Mouse (Mus musculus) kidney, embryonic 16.5 days (tissue): ENCODE data around the gene Irf9. TPM values are rescaled to one million over a fixed set of nuclear protein-coding genes. Genes with fewer than 3 reads are reported as not detected.

Source experiments
- ATAC-seq: fragments of 200-750 bp; cut with Nextera tagmentation; 2 replicates; pipeline ENCODE4 v1.8.0; 2017; ENCODE audit warnings: moderate TSS enrichment; ENCODE audit not compliant: low FRiP score, low TSS enrichment
- H3K27ac ChIP-seq: fragments of 300-500 bp; sonication (generic); 2 replicates; pipeline ENCODE4 v1.5.1; 2014; ENCODE audit warnings: low read length
- H3K27me3 ChIP-seq: fragments of 300-500 bp; sonication (generic); 2 replicates; pipeline ENCODE4 v1.6.1; 2014; ENCODE audit warnings: low read length, control low read depth, mixed read lengths; ENCODE audit not compliant: insufficient read depth
- H3K36me3 ChIP-seq: fragments of 300-500 bp; sonication (generic); 2 replicates; pipeline ENCODE4 v1.6.1; 2014; ENCODE audit warnings: low read length, control low read depth, mixed read lengths; ENCODE audit not compliant: insufficient read depth
- H3K4me1 ChIP-seq: fragments of 300-500 bp; sonication (generic); 2 replicates; pipeline ENCODE4 v1.6.1; 2014; ENCODE audit warnings: low read length, control low read depth, mixed read lengths; ENCODE audit not compliant: insufficient read depth
- H3K4me2 ChIP-seq: fragments of 300-500 bp; sonication (generic); replicated peaks from 2 replicates; pipeline ENCODE4 v1.6.1; 2014; ENCODE audit warnings: low read depth, low read length
- H3K4me3 ChIP-seq: fragments of 300-500 bp; sonication (generic); 2 replicates; pipeline ENCODE4 v1.5.1; 2014; ENCODE audit warnings: mild to moderate bottlenecking, low read length
- H3K9ac ChIP-seq: fragments of 300-500 bp; sonication (generic); replicated peaks from 2 replicates; pipeline ENCODE4 v1.6.1; 2014; ENCODE audit warnings: low read length
- H3K9me3 ChIP-seq: fragments of 300-500 bp; sonication (generic); 2 replicates; pipeline ENCODE4 v1.6.1; 2016; ENCODE audit warnings: low read length, control low read depth
- WGBS: fragments of 180-500 bp; shearing (Covaris S2); extraction: QIAGEN DNeasy Blood & Tissue Kit; methylation state at CpG from one replicate; pipeline ENCODE4 v1.1.7; 2014; 5-methylcytosine and 5-hydroxymethylcytosine counted together
- polyA plus RNA-seq: library from polyadenylated mRNA; unstranded; fragments of >200 nt; fragmentation: Nextera tagmentation; extraction: Ambion mirVana; gene quantifications from 2 replicates; pipeline ENCODE4 v1.2.1, GENCODE M21; 2015

Irf9 gene
- polyA plus RNA-seq, 1 experiment from 2014 or later, result 17.7 TPM

- 88% methylated on average over 11 of the region's 11 CpGs for WGBS
- H3K9ac ChIP-seq, result no peak overlapping the region
- H3K9me3 ChIP-seq, result no peaks in the 10 kb centered on the region
- H3K4me1 ChIP-seq, result peaks cover 12% of the 10 kb centered on the region
- no peak overlapping the region for H3K4me3 ChIP-seq
- peaks cover 42% of the 10 kb centered on the region for H3K36me3 ChIP-seq
- H3K27me3 ChIP-seq, result no peaks in the 10 kb centered on the region
- ATAC-seq, result no peak
- H3K4me2 ChIP-seq, result no peak overlapping the region
- H3K27ac ChIP-seq, result no peak overlapping the region
These were observed 40.1 kb upstream of the Irf9 start for GRCm38 (mm10) chr14:55563249-55563648.

GRCm38 (mm10) chr14:55565748-55566147 is 37.6 kb upstream of the Irf9 start:
- peaks cover 60% of the 10 kb centered on the region for H3K36me3 ChIP-seq
- H3K9ac ChIP-seq, result no peak overlapping the region
- no peak overlapping the region for H3K4me3 ChIP-seq
- H3K27ac ChIP-seq, result no peak overlapping the region
- 88% methylated on average over 3 of the region's 3 CpGs for WGBS
- peaks cover 11% of the 10 kb centered on the region for H3K4me1 ChIP-seq
- H3K9me3 ChIP-seq, result no peaks in the 10 kb centered on the region
- H3K27me3 ChIP-seq, result no peaks in the 10 kb centered on the region
- ATAC-seq, result no peak
- H3K4me2 ChIP-seq, result no peak overlapping the region

DNA sequence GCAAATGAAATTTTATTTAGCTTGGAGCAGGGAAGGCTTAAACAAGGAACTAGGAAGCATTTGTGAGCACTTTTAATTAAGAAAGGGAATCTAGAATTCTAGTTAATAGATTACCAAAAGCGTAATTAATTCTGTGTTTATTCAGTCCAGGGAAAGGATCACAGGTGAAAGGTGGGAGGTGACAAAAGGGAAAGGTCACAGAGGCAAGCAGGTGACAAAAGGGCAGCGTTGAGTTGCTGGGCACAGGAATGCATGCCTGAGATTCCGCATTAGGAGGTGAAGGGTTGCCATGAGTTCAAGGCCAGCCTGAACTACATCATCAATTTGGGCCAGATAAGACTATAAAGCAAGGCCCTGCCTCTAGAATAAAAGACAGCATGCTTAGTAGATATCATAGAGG is 35.9 kb upstream of the Irf9 start:
- no peak overlapping the region for H3K4me3 ChIP-seq
- no peak overlapping the region for H3K4me2 ChIP-seq
- H3K9ac ChIP-seq, result no peak overlapping the region
- ATAC-seq, result no peak
- no peaks in the 10 kb centered on the region for H3K9me3 ChIP-seq
- H3K4me1 ChIP-seq, result no peaks in the 10 kb centered on the region
- WGBS, result 83% methylated on average over 3 of the region's 3 CpGs
- no peak overlapping the region for H3K27ac ChIP-seq
- no peaks in the 10 kb centered on the region for H3K27me3 ChIP-seq
- H3K36me3 ChIP-seq, result peaks cover 60% of the 10 kb centered on the region

- no peak overlapping the region for H3K27ac ChIP-seq
- H3K4me1 ChIP-seq, result peaks cover 7% of the 10 kb centered on the region
- WGBS, result 93% methylated on average over 2 of the region's 2 CpGs
These were observed 32.8 kb upstream of the Irf9 start for GRCm38 (mm10) chr14:55570588-55570987.

DNA sequence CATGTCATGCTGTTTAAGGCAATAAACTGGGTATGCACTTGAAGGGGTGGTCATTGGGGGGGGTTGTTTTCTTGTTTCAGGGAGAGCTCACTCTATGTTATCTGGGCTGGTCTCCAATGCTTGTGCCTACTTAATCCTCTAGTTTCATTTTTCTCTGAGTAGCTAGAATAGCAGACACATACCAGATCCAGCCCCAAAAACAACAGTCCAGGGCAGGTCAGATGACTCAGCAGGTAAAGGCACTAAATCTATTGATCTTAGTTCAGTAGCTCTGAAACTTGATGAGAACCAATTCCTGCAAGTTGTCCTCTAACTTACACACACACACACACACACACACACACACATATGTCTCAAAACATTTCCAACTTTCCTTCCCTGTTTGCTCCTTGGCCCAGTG is 31.6 kb upstream of the Irf9 start:
- Histone ChIP-seq H3K4me3 (no peak overlapping the region), H3K4me2 (no peak overlapping the region), H3K27ac (no peak overlapping the region), H3K36me3 (peaks cover 31% of the 10 kb centered on the region), H3K4me1 (peaks cover 13% of the 10 kb centered on the region), H3K27me3 (no peaks in the 10 kb centered on the region), H3K9ac (no peak overlapping the region), H3K9me3 (no peaks in the 10 kb centered on the region)
- ATAC-seq, result no peak

More at GRCm38 (mm10) chr14:55570588-55570987, 32.8 kb upstream of the Irf9 start:
- Histone ChIP-seq H3K4me2 (no peak overlapping the region), H3K27me3 (no peaks in the 10 kb centered on the region), H3K9me3 (no peaks in the 10 kb centered on the region), H3K4me3 (no peak overlapping the region), H3K9ac (no peak overlapping the region), H3K36me3 (peaks cover 42% of the 10 kb centered on the region)
- no peak for ATAC-seq

DNA sequence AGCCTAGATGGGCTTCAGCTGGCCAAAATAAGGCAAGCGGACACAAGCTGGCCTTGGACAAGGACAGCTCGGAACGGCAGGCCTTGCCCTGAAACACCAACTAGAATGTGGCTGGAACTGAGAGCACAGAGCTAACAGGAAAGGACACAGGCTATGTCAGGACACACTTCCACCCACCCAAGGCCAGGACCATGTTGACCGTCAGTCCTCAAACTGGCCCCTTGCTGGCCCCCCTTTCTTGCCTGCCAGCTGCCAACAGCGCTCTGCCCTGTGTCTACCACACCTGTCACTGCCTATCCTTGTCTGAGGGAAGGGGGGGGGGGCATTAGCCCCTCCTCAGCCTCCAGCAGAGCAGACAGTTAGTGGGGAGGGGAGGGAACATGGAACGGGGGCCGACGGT is 28.1 kb upstream of the Irf9 start, which contains the start of gene Fitm1:
Gene Fitm1, plus strand, starts transcription at position 316 of the 400 bp plus-strand sequence.
- 74% methylated on average over 8 of the region's 8 CpGs for WGBS
- Histone ChIP-seq H3K4me1 (peaks cover 22% of the 10 kb centered on the region), H3K27me3 (no peaks in the 10 kb centered on the region), H3K36me3 (peaks cover 3% of the 10 kb centered on the region), H3K9ac (peak within 1 kb of the TSS; percentile 53), H3K9me3 (no peaks in the 10 kb centered on the region), H3K4me2 (no peak within 1 kb of the TSS), H3K27ac (0 out of 2 replicates have a peak within 1 kb of the TSS, but pooled peaks have one; percentile 15), H3K4me3 (no peak within 1 kb of the TSS)
- no peak for ATAC-seq

DNA sequence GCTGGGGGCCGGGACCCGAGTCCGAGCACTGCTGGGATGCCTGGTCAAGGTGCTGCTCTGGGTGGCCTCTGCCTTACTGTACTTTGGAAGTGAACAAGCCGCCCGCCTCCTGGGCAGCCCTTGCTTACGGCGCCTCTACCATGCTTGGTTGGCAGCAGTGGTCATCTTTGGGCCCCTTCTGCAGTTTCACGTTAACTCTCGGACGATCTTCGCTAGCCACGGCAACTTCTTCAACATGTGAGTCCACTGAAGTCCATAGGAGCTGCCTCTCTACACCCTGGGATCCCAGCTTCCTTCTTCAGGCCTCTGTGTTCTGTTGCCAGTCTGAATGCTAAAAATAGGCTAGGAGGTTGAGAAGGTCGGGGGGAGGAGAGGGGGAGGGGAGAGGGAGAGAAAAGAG is 27.7 kb upstream of the Irf9 start:
- WGBS, result 73% methylated on average over 13 of the region's 13 CpGs
- no peaks in the 10 kb centered on the region for H3K27me3 ChIP-seq
- no peak for ATAC-seq
- no peak overlapping the region for H3K4me2 ChIP-seq
- peaks cover 22% of the 10 kb centered on the region for H3K4me1 ChIP-seq
- H3K27ac ChIP-seq, result 0 out of 2 replicates have a peak overlapping the region, but pooled peaks have one; percentile 15
- no peaks in the 10 kb centered on the region for H3K9me3 ChIP-seq
- no peak overlapping the region for H3K4me3 ChIP-seq
- H3K9ac ChIP-seq, result peak overlapping the region; percentile 53
- H3K36me3 ChIP-seq, result peaks cover 7% of the 10 kb centered on the region

DNA sequence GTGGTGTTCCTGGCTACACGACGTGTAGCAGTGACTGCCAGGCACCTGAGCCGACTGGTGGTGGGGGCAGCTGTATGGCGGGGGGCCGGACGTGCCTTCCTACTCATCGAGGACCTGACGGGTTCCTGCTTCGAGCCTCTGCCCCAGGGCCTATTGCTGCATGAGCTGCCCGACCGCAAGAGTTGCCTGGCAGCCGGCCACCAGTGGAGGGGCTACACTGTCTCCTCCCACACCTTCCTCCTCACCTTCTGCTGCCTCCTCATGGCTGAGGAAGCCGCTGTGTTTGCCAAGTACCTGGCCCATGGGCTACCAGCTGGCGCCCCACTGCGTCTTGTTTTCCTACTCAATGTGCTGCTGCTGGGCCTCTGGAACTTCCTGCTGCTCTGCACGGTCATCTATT is 27.0 kb upstream of the Irf9 start:
- 66% methylated on average over 16 of the region's 16 CpGs for WGBS
- H3K4me2 ChIP-seq, result no peak overlapping the region
- H3K27ac ChIP-seq, result no peak overlapping the region
- H3K27me3 ChIP-seq, result no peaks in the 10 kb centered on the region
- no peak for ATAC-seq
- no peak overlapping the region for H3K4me3 ChIP-seq
- H3K9ac ChIP-seq, result no peak overlapping the region
- H3K9me3 ChIP-seq, result no peaks in the 10 kb centered on the region
- H3K36me3 ChIP-seq, result peaks cover 14% of the 10 kb centered on the region
- peaks cover 22% of the 10 kb centered on the region for H3K4me1 ChIP-seq

DNA sequence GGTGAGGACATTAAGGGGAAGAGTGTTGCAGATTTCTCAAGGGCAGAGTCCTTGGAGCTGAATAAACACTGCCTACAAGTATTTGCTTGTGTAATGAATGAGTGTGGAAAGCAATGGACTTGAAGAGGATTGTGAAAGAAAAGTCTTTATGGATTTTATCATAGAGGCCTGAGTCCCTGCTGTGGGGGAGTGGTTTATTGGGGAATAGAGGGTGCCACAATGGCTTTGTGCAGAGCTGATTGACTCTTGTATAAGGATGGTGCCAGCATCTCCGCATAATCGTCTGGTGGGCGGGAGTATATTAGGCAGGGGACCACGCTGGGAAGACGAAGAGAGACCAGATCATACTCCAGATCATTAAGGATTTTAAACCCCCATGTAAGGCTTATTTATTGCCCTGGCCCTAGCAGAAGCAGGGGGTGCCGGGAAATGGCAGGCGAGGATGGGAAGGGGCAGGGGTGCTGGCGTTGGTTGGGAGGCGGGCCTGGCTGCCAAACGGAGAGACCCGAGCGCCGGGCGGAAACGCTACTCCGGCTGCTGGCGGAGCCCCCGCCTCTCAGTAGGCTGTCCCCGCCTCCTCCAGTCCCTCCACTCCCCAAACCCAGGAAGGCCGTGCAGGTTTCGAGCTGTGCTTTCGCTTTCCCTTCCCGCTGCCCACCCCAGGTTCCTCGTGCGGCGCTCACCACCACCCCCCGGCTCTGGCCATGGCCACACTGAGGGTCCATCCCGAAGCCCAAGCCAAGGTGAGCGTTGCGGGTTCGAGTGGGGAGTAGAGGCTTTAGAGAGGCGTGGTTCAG is 25.3 kb upstream of the Irf9 start, which contains the start of gene Psme1:
Gene Psme1, plus strand, starts transcription at position 253 of the 797 bp plus-strand sequence.
- Histone ChIP-seq H3K9me3 (no peaks in the 10 kb centered on the region), H3K4me3 (peak within 1 kb of the TSS; percentile 79), H3K27ac (peak within 1 kb of the TSS; percentile 83), H3K27me3 (no peaks in the 10 kb centered on the region), H3K36me3 (peaks cover 19% of the 10 kb centered on the region), H3K4me2 (peak within 1 kb of the TSS; percentile 82), H3K4me1 (peaks cover 22% of the 10 kb centered on the region), H3K9ac (peak within 1 kb of the TSS; percentile 92)
- WGBS, result under 1% methylated on average over 26 of the region's 32 CpGs
- ATAC-seq, result peak; percentile 93

GRCm38 (mm10) chr14:55578668-55579269 is 24.6 kb upstream of the Irf9 start:
- peak overlapping the region; percentile 82 for H3K4me2 ChIP-seq
- peak overlapping the region; percentile 83 for H3K27ac ChIP-seq
- peak; percentile 50 for ATAC-seq
- H3K4me3 ChIP-seq, result peak overlapping the region; percentile 79
- no peaks in the 10 kb centered on the region for H3K9me3 ChIP-seq
- H3K36me3 ChIP-seq, result peaks cover 19% of the 10 kb centered on the region
- 29% methylated on average over 6 of the region's 6 CpGs for WGBS
- peaks cover 22% of the 10 kb centered on the region for H3K4me1 ChIP-seq
- H3K27me3 ChIP-seq, result no peaks in the 10 kb centered on the region
- peak overlapping the region; percentile 92 for H3K9ac ChIP-seq
